Mouse (Mus musculus) leukemia stem cell, adult 10-12 weeks (primary cell): ENCODE data around the gene Ms4a15. TPM values are rescaled to one million over a fixed set of nuclear protein-coding genes. Genes with fewer than 3 reads are reported as not detected.

Experiments used
- polyA plus RNA-seq: library from polyadenylated mRNA; stranded (reverse); fragments of >175 nt; gene quantifications from 2 replicates; pipeline ENCODE4 v1.2.3, GENCODE M21; 2012; ENCODE audit warnings: low replicate concordance

The Ms4a15 gene
- 0.61 TPM in 1 of 2 replicates, not detected in the other for polyA plus RNA-seq

DNA sequence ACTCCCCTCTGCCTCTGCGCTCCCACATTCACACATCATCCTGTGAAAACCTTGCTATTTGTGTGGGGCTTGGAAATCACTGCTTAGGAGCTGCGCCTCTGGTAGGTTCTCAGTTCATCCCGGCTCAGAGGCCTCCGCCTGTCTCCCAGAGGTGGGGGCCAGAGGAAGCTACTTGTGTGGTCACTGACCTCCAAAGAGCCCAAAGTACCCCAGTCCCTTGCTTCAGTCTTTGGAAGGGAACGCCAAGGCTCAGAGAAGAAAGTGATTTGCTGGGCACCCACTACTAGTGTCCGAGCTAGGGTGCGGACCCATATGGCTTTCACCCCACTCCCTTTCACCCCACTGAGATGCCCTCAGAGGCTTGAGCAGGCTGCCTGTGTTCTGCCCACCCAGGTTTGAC lies at the start of gene Ms4a15:
TSS of gene Ms4a15 (minus strand) at position 101 of the 400 bp plus-strand sequence.

GRCm38 (mm10) chr19:11017891-11018290 lies 24.8 kb upstream of the Ms4a15 start, which contains the start of gene Ms4a18:
Ms4a18 (minus strand) TSS chr19:11018031.

DNA sequence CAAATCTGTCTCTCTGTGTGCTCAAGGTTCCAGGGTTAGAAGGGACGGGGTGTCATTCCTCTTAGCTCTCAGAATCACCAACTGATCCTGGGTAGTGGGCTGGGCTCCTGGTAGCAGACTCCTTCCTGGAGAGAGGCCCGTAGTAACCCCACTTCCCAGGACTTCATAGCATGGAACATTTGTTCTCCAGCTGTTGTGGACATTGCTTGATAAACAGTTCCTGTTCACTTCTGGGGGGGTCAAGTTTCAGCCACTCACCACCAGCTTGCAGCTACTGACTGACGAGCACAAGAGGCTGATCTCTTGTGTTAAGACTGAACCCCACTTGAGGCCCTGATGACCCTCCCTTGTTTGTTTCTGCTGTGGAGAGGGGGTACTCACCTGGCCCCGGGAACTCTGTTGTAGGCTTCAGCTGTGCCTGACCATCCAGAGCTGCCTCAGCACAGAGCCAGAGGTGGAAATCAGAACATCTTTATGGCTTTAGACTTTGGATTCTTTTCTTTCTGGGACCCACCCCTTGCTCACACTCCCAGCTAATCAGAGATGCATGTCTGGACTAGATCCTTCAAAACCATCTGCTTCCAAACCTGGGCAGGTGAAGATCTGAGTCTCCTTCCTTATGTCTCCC lies 18.7 kb downstream of the Ms4a15 start, which contains the start of gene Ms4a10:
TSS of gene Ms4a10 (minus strand) at position 433 of the 628 bp plus-strand sequence.

DNA sequence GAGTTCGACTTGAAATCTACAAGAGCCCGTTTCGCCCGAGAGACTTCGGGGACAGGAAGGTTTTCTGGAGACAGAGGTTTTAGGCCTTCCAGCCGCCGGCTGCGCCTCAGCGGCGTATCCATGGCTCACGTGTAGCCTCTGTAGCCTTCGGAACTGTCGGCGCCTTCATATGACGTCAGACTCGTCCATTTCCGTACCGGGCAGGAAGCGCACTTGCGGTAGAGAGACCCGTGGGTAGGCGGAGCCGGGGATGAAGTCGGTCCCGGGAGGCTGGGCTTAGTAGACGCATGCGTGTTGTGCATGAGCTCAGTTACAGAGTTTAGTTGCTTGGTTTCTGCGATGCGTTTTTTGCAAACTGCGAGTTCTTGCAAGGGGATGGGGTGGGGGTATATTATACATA lies 43.9 kb downstream of the Ms4a15 start, which contains the start of gene Ccdc86:
TSS of gene Ccdc86 (minus strand) at position 155 of the 400 bp plus-strand sequence.

DNA sequence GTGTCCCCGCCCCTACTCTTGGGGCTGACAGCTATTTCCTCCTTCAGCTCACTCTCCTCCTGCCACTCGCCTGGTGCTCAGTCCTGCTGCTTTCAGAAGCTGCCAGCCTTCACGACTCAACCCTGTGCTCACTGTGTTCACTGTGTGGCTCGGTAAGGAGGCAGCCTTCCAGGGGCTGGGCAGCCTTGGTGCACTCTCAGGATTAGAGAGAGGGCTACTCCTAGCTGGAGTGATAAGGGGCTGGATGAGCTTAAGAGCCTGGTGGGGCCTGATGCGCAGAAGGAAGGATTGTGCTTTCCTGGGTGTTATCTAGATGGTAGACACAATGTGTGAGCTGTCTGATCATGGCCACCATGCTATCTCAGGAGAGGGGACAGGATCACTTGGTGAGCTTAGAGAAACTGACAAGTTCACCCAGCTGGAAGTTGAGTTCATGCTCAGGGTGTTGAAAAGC lies 55.9 kb downstream of the Ms4a15 start, which contains the start of gene Ptgdr2:
TSS of gene Ptgdr2 (plus strand) at position 51 of the 454 bp plus-strand sequence.

Other genes with a start within 250 kb of the Ms4a15 start
- gene Cd6, start 163.2 kb downstream of the Ms4a15 start, polyA plus RNA-seq = 2.9 and 8.2 TPM in 2 replicates
- 19.9 and 26.4 TPM in 2 replicates for gene Slc15a3, start 153.5 kb downstream of the Ms4a15 start, polyA plus RNA-seq
- gene Tmem132a, start 123.3 kb downstream of the Ms4a15 start, polyA plus RNA-seq = 1.3 and 1.8 TPM in 2 replicates
- gene Tmem109, start 111.2 kb downstream of the Ms4a15 start, polyA plus RNA-seq = 33.2 and 56.1 TPM in 2 replicates
- 47.7 and 50.8 TPM in 2 replicates for gene Prpf19, start 98.0 kb downstream of the Ms4a15 start, polyA plus RNA-seq
- gene Zp1, start 72.6 kb downstream of the Ms4a15 start, polyA plus RNA-seq = not detected in 2 replicates
- 0.07 TPM in 1 of 2 replicates, not detected in the other for gene Ptgdr2, start 56.1 kb downstream of the Ms4a15 start, polyA plus RNA-seq
- gene Ccdc86, start 44.0 kb downstream of the Ms4a15 start, polyA plus RNA-seq = 37.0 and 57.1 TPM in 2 replicates
- gene Ms4a10, start 18.6 kb downstream of the Ms4a15 start, polyA plus RNA-seq = not detected in 2 replicates
- gene Ms4a18, start 24.8 kb upstream of the Ms4a15 start, polyA plus RNA-seq = not detected in 2 replicates
- gene Ms4a8a, start 87.9 kb upstream of the Ms4a15 start, polyA plus RNA-seq = not detected in 2 replicates
- not detected in 2 replicates for gene 1700017D01Rik, start 137.6 kb upstream of the Ms4a15 start, polyA plus RNA-seq
- not detected in 2 replicates for gene 1700025F22Rik, start 172.1 kb upstream of the Ms4a15 start, polyA plus RNA-seq
- gene Ms4a13, start 203.5 kb upstream of the Ms4a15 start, polyA plus RNA-seq = not detected in 2 replicates
- gene Ms4a12, start 239.2 kb upstream of the Ms4a15 start, polyA plus RNA-seq = not detected in 2 replicates